Comparison of ENCODE assay signal across 7 mouse cellular contexts in genomic region chr9:107541474-107542351, GRCm38 (mm10). TPM values are rescaled to one million over a fixed set of nuclear protein-coding genes. Genes with fewer than 3 reads are reported as not detected.
DNase-seq lines count a peak whose midpoint lies in the region; ATAC-seq lines count a peak whose summit lies in the region.

Gene Cyb561d2 (minus strand): TSS chr9:107542193.
Gene Nprl2 (plus strand): TSS chr9:107542226.

- ATAC-seq in intestine, embryonic 16.5 days: peak; percentile 88
- ATAC-seq in midbrain, embryonic 11.5 days (ENCODE audit: low FRiP score): peak; percentile 89

- peak within 1 kb of the TSS; percentile 60 for H3K9ac ChIP-seq in intestine, embryonic 16.5 days (ENCODE audit: low read depth, low read length)
- H3K9ac ChIP-seq in midbrain, embryonic 11.5 days (ENCODE audit: low read length): peak within 1 kb of the TSS; percentile 72

- peak within 1 kb of the TSS; percentile 70 for H3K4me2 ChIP-seq in intestine, embryonic 16.5 days (ENCODE audit: low read depth, low read length)
- H3K4me2 ChIP-seq in midbrain, embryonic 11.5 days: peak within 1 kb of the TSS; percentile 65

- no peaks in the 10 kb centered on the region for H3K9me3 ChIP-seq in intestine, embryonic 16.5 days (ENCODE audit: control insufficient read depth, low read length)
- no peaks in the 10 kb centered on the region for H3K9me3 ChIP-seq in midbrain, embryonic 11.5 days (ENCODE audit: control insufficient read depth, low read length)

- H3K27ac ChIP-seq in intestine, embryonic 16.5 days (ENCODE audit: low read length): peak within 1 kb of the TSS; percentile 58
- H3K27ac ChIP-seq in midbrain, embryonic 11.5 days (ENCODE audit: low read depth, low read length): no peak within 1 kb of the TSS

- peaks cover 24% of the 10 kb centered on the region for H3K4me1 ChIP-seq in intestine, embryonic 16.5 days (ENCODE audit: control insufficient read depth, insufficient read depth, low read length)
- peaks cover 20% of the 10 kb centered on the region for H3K4me1 ChIP-seq in midbrain, embryonic 11.5 days (ENCODE audit: control insufficient read depth, insufficient read depth, low read length)

- intact Hi-C loops in gastrocnemius, postnatal 36 days (cut with DNase I): no loop called here
- intact Hi-C loops in left cerebral cortex, postnatal 36 days (cut with DNase I): no loop called here

- peaks cover 21% of the 10 kb centered on the region for H3K36me3 ChIP-seq in intestine, embryonic 16.5 days (ENCODE audit: control insufficient read depth, insufficient read depth, low read length)
- peaks cover 14% of the 10 kb centered on the region for H3K36me3 ChIP-seq in midbrain, embryonic 11.5 days (ENCODE audit: control insufficient read depth, insufficient read depth, low read length)

- WGBS in intestine, embryonic 16.5 days: under 1% methylated on average over 46 of the region's 46 CpGs
- under 1% methylated on average over 46 of the region's 46 CpGs for WGBS in midbrain, embryonic 11.5 days

- peak within 1 kb of the TSS; percentile 70 for H3K4me3 ChIP-seq in intestine, embryonic 16.5 days (ENCODE audit: low read length)
- H3K4me3 ChIP-seq in midbrain, embryonic 11.5 days (ENCODE audit: low read depth, low read length): peak within 1 kb of the TSS; percentile 71

- DNase-seq in adrenal gland, adult 2 months: peak; percentile 98
- DNase-seq in embryo, embryonic 11.5 days (ENCODE audit: low read depth, low spot score): peak; percentile 89
- peak; percentile 91 to 93 for DNase-seq in gastrocnemius, postnatal 36 days
- peak; percentile 95 to 96 for DNase-seq in left cerebral cortex, postnatal 36 days (ENCODE audit: low spot score in 2 of 2)
- peak; percentile 99 for DNase-seq in midbrain, embryonic 11.5 days (ENCODE audit: low spot score, missing footprints)
- DNase-seq in skeletal muscle tissue, adult 2 months (ENCODE audit: low read depth, low spot score): peak; percentile 89

- no peaks in the 10 kb centered on the region for H3K27me3 ChIP-seq in intestine, embryonic 16.5 days (replicated peaks; ENCODE audit: control insufficient read depth, insufficient read depth, low read length)
- H3K27me3 ChIP-seq in midbrain, embryonic 11.5 days (ENCODE audit: control insufficient read depth, insufficient read depth, low read length): no peaks in the 10 kb centered on the region; the same call in 1 of the 2 replicates

RNA-seq across cellular contexts. Expression of gene Cyb561d2, which starts in this region (rescaled TPM):
- 10 to 100 TPM; 14.6 to 22.0 TPM for total RNA-seq in adrenal gland, adult 2 months (2021)
- 59.1 and 68.0 TPM in 2 replicates for polyA plus RNA-seq in adrenal gland, adult 2 months (2012; rRNA removed)
- 1 to 10 TPM; 2.3 to 3.4 TPM for total RNA-seq in gastrocnemius, postnatal 36 days (2021)
- polyA plus RNA-seq in intestine, embryonic 16.5 days (2015; fragmentation: Nextera tagmentation; extraction: Ambion mirVana): 39.2 and 39.9 TPM in 2 replicates
- total RNA-seq in left cerebral cortex, postnatal 36 days (2021): 10 to 100 TPM; 16.9 to 17.0 TPM
- 18.3 and 18.9 TPM in 2 replicates for polyA plus RNA-seq in midbrain, embryonic 11.5 days (2014; fragmentation: Nextera tagmentation; extraction: Ambion mirVana)

RNA-seq across cellular contexts. Expression of gene Nprl2, which starts in this region (rescaled TPM):
- 10 to 100 TPM; 27.9 to 31.5 TPM for total RNA-seq in adrenal gland, adult 2 months (2021)
- polyA plus RNA-seq in adrenal gland, adult 2 months (2012; rRNA removed): 24.2 and 31.9 TPM in 2 replicates
- 10 to 100 TPM in 1 of 2 experiments, 1 to 10 TPM in 1; 9.1 to 11.6 TPM for total RNA-seq in gastrocnemius, postnatal 36 days (2021)
- 39.1 and 39.8 TPM in 2 replicates for polyA plus RNA-seq in intestine, embryonic 16.5 days (2015; fragmentation: Nextera tagmentation; extraction: Ambion mirVana)
- 10 to 100 TPM; 38.9 to 46.2 TPM for total RNA-seq in left cerebral cortex, postnatal 36 days (2021)
- polyA plus RNA-seq in midbrain, embryonic 11.5 days (2014; fragmentation: Nextera tagmentation; extraction: Ambion mirVana): 39.1 and 43.3 TPM in 2 replicates
